Mouse (Mus musculus) ovary, adult 18-20 months (tissue): ENCODE results near the gene Stx8.

ENCODE experiments used
- DNase-seq: peaks from one replicate; pipeline ENCODE4 v3.0.0; 2022; ENCODE audit warnings: low spot score, mixed read lengths

The Stx8 gene

DNA sequence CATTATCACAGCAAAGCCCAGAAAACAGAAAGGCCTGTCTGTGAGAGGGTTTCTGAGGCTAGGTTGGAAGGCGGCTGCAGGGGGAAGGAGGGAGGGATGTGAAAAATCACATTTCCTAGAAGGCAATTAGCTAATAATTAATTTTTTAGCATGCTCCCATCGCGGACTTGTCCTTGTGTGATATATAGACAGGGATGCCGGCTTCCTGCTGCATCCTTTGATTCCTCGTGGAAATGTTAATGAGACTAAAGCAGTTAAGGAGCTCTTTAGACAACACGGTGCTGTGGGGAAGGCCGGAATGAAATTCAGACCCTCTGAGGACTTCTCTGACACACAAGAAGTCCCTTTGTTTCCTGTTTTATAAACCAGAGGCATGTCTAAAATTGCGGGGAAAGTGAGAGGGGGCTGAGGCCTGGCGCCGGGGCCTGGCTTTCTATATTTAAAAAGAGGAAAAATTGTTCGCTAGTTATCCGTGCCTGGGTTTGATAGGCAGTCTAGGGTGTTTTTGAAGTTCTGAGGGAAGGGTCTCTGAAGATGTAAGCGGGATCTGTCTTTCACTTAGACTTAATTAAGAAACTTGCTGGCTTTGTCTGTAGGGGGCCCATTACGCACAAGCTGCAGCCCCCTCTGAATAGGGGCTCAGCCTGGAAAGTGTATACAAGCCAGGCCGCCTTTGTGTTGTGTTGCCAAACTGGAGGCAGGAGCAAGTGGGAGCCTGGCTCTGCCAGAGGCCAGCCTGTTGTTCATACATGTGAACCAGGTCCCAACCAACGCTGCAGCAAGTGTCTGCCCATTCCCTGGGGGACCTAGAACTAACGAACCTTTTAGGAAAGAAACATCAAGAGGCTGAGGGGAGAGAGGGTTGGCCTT is 179.8 kb downstream of the Stx8 start:
- DNase-seq, result no peak

DNA sequence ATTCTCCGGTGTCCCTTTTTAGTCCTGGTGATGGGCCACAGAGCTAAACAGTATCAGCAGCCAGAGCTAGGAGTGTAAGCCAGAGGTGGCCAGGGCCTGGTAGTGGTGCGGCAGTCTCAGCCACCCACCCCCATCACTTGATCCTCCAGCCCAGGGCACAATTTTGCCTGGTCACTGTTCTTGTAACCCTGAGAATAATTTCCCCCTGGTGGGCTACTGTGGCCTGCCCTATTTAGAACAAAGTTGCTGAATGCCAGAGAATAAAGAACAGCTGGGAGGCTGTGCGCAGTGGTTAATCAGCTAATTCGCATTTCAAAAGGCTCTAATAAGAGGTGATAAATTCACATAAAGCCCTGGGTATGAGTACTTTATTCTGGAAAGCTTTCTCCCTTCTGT is 180.5 kb downstream of the Stx8 start:
- no peak for DNase-seq

DNA sequence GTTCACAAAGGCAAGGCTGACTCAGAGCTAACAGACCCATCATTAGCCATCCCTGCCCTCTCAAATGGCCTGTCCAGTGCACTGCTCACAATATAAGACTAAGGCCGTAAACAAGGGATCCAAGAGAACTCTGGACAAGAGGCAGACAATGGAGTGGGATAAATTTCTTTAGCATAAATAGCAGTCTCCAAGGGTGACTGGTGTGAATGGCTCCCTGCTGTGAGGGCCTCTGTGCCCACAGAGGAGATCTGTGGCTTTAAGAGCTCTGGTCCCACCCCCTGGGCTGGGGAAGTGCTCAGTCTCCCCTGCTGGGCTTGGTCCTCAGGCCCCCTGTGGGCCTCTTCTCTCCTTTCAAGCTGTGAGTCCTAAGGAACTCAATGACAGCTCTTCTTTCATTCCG is 184.9 kb downstream of the Stx8 start:
- DNase-seq, result no peak

DNA sequence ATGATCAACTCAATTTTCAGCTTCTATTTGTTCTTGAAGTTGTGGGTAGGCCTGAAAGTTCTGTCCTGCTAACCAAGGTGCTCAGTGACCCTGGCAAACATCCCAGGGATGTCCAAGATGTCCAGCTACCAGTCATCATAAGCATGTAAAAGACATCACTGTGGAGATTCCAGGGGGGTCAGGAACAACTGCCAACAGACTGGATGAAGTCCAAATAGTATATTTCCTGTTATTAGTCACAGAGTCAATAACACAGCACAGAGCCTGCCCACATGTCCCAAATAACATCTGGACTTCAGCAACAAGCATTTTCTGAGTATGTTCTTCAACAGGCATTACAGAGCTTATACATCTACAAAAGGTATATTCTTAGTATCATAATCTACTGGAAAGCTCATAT is 189.8 kb downstream of the Stx8 start:
- no peak for DNase-seq

DNA sequence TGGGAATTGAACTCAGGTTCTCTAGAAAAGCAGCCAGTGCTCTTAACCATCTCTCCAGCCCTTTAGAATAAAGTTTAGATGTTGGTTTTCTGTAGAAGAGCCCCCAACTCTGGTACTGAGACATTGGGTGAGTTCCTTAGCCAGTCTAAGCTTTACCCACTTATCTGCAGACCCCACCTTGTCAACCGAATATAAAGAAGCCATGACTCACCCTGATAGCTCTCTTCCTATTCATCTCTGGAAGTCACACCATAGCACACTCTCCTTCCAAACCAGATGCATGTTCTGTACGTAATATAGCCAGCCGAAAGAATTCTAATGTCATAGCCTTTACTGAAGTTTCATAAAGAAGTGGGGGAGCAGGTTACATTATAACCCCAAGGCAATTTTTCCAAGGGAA is 192.2 kb downstream of the Stx8 start:
- no peak for DNase-seq

DNA sequence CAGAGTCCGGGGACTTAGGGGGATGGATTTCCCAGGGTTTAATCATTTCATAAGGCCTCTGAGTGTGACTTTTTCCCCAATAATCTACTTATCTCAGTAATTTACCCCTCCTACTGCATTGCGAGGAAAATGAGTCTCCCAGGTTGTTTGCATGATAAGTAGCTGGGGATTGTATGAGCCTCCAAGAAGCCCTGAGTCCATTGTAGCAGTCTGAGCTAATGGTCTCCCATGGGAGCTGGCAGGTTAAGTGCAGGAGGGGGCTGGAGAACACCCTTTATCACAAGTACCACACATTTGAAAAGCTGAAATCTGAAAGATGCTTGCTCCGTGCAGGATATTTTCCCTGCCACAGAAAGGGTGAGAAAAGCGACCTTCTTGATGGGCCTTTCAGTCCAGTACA is 193.9 kb downstream of the Stx8 start:
- DNase-seq, result no peak

DNA sequence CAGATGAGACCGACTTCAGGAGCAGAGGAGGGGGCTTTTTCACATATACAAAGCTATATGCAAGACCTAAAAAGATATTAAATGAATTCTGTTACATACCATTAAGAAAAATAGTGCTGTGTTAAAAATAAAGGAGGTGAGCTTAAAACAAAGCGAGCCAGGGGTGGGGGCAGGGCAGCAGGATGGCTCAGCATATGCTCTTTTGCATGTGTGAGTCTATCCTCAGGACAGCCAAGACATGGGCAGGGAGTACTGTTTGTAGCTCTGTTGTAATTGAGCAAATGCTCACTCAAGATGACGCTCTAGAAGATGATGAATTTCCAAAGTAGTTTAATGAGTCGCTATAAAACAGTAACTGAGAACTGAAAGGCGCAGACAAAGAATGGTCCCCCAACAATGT is 198.4 kb downstream of the Stx8 start:
- DNase-seq, result no peak

DNA sequence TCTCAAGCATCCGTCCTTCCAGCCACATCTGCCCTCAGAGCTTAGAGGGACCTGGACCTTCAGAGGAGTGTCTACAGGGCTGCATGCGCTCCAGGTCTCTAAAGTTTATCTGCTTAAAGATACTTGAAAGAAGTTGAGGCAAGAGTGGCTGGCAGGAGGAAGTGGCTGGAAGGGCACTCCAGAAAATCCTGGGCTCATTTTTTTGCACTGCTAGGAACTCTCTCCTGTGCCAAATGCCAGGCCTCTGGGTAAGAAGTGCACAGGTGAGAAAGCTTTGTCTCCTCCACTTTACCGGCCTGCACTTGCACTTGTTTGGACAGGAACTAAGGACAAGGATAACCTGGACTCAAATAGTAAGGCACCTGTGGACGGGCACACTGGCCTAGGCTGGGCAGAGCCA is 202.4 kb downstream of the Stx8 start:
- no peak for DNase-seq

DNA sequence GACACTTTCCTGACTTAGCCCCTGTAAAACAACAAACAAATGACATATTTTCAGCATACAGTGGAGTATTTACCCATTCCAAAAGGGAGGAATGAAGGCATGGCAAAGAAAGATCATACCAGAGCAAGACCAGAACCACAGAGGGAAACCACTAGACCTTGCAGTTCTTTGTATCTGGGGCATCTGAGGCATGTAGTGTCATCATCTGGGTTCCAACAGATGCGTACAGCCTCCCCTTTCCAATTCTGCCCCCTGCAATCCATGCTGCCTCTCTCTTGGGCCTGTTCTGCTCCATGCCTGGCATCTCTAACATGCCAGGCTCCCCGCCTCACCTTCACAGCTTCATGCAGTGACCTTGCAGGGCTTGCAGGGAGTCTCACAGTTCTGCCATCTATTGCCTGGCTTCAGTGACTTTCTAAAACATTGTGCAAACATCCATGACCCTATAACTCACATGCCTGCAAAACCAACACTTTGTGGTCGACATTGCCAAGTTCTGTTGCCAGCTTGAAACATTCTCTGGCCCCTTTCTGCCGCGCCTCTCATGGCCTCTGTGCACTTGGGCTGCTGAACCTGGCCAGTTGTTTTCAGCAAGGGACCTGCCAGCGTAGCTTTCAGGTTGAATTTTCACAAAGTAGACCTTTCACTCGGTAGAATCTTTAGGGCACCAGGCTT is 206.1 kb downstream of the Stx8 start:
- DNase-seq, result no peak

DNA sequence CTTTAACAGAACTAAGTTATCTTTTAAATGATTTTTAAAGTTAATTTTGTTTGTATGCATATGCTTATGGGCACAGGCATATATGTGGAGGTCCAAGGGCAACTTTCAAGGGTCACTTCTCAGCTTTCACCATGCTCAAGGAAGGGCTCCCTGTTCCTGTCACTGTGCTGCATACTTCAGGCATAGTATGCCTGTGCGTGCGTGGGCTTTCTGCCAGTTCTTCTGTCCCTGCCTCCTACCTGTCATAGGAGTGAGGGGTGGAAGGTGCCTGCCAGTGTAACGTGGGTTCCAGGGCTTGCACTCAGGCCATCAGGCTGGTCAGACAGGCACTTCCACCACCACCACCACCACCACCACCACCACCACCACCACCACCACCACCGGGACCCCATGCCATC is 206.7 kb downstream of the Stx8 start:
- DNase-seq, result no peak

DNA sequence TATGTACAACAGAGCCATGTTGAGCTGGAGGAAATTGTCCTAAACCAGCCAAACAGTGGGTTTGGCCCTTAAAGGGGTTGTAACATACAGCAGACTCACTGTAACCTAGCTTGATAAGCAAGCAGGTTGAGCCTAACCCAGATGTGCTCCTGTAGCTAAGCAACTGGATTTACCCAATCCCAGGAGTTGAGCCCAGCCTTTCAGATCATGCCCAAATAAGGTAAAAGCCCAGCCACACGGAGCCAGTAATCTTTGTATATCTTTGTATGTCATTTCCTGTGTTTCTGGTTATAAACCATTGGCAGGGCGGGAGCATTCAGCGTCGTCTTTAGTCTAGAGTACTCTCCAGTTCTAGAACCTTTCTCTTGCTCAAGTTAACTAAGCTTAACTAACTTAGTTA is 210.6 kb downstream of the Stx8 start:
- no peak for DNase-seq

DNA sequence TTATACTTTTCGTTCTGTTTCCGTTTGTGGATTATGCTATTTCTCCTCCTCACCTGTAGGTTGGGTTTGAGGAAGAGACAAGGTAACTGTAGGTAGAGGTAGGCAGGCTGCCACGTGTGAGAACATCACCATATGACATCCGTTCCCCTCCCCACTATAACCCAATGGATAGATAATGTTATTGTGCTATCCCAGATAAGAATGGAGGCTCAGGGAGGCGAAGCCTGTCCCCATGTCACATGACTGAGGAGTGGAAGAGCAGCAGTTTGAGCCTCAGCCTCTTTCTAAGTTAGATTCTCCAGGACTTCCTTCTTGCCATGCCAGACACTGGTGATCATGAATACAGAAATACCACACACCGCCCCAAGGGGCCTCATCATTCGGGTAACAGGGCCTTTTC is 211.4 kb downstream of the Stx8 start:
- DNase-seq, result no peak

DNA sequence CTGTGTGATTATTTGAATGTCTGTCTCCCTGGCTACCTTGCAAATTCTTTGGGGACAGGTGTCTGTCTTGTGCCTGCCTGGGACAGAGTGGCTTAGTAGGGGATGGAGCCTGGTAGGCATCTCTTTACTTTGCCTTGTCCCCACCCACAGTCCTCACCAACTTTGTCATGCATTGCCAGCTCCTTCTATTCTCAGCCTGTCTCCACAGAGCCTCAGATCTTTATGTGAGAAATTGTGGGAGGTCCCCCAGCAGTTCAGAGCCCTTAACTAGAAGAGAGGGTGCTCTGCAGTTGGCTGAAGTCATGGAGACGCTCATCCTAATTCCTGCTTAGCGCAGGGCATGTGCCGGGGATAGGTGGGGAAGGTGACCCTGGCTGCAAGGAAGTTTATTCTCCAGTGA is 219.7 kb downstream of the Stx8 start:
- no peak for DNase-seq

DNA sequence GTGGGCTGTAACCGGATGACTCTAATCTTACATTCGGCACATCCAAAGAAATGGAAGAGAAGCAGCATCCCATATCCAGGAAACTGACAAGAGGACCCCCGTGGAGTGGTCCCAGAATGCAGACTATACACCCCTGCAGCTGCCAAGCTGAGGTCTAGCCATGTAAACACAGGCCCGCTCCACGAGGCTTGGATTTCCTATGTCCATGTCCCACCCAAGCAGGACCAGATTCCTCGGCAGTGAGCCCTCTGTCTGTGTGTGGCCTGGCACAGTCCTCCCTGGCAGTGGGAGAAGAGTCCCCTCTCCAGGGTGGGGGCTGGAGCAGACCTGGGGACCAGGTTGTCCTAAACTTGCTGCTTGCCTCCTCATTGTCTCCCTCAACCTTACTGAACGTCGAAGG is 221.2 kb downstream of the Stx8 start:
- no peak for DNase-seq

DNA sequence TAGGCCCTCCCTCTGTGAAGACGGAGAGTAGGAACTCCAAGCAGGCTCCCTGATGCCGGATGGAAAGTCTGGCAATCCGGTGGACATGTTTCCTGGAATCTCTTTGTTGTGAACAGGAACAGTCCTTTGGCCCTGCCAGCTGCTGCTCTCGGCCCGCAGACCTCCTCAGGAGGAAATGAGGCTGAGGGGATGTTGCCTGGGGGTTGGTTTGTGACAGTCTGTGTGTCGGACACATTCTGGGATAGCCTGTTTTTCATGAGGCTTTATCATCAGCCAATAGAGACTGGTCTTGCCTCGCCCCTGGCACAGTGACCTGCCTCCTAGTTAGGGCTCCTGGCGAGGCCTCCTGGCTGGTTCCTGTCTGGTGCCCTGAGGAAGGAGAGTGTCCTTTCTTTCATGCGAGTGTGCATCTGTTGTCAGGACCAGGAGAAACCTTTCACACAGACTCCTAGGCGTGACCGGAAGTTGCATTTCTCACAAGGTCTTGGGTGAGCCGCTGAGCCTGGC is 222.8 kb downstream of the Stx8 start:
- DNase-seq, result no peak

DNA sequence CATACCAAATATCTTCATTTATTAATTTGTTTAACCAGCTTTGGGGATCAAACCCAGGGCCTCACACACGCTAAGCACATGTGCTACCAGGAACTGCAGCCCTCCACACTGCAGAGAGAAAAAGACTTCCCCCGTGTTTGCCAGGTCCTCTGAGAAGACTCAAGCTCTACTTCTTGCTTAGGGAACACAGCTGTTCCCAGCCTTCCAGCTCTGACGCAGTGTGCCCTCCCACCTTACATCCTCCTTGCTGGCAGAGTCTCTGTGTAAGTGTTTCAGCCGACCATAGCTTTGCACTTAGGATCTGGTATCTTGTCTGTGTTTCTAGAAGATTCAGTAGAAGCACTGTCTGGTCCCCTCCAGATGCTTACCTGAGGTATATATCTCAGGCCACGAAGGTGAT is 224.9 kb downstream of the Stx8 start:
- no peak for DNase-seq

DNA sequence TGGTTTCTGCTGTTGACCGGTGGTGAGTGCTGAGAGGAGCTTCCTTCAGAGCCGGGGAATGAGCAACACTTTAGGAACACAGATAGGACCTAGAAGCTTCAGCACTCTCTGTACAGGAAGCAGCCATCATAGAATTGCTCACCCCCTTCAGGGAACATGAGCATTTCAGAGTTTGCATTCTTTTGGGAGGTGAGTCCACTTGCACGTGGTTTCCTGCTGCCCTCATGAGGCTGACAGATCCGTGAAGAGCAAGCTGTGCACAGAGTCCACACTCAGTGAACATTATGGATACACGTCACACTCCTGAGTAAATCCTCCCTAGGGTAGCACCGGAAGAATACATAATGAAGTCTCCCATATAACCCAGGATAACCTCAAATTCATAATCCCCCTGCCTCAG is 229.2 kb downstream of the Stx8 start:
- no peak for DNase-seq

DNA sequence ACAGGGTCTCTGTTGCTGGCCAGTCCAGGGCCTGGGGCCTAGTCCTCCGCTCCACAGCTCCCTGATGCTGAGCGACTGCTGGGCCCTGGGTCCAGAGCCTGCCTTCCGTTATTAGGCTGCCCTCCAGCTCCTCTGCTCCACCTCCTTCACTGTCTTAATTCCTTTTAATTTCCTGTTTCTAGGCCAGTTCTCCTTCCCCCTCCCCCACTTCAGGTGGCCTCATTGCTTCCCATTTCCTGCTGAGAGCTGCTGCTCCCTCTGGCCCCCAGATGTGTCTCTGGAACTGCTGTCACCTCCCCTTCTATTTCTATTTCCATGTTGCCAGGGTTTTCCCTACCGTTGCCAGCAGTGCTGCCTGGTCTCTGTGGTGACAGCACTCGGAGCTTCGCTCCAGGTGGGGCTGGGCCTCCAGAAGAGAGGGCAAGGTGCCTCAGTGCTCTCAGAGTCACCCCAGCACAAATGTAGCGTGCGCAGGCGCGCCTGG is 229.7 kb downstream of the Stx8 start:
- no peak for DNase-seq

DNA sequence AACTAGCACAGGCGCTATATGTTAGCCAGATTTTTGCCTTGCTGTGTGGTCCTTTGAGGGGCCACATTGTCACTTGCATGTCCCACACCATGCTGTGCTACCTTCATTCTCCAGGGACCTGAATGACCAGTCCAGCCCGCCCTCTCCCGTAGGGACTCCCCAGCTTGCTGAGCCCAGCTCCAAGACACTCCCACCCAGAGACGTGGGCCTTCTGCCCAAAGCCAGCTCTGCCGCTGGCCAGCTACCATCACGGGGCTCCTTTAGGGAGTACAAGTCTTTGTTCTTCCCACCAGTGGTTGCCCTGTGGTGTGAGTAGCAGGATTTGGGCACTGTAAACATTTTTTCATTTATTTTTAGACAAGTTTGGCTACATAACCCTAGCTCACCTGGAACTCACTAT is 230.6 kb downstream of the Stx8 start:
- no peak for DNase-seq

DNA sequence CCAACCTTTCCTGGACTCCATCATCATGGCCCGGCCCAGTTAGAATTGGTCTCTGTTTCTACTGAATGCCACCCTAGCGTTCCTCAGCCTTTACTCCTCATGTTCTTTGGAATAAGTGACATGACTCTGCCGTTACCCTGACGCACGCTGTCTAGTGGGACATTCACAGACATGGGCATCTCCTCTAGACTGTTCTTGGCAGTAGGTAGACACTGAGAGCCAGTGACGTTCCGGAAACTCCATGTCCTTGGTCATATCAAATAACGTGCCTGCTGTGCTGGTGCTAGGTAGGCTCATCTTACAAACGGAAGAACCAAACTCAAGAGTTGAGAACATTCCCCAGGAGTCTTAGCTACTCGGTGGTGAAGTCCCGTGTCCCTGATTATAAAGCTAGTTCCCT is 231.5 kb downstream of the Stx8 start:
- DNase-seq, result no peak

DNA sequence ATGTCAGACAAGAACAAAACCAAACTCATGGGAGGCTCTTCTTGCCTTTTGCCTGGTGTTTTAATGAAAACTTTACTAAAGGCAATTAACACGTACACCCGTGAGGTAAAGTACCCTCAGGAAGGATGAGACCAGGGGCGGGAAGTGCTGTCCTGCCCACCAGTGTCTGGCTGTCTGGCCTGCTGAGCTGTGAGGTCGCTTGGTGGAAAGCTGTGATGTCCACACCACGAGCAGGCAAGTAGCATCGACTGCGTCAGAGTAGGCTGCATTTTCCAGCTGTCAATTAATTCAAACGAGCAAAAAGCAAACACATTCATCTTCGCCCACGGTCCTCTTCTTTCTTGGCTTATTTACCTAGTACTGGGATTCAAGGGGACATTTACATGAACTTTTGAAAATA is 232.7 kb downstream of the Stx8 start:
- no peak for DNase-seq

DNA sequence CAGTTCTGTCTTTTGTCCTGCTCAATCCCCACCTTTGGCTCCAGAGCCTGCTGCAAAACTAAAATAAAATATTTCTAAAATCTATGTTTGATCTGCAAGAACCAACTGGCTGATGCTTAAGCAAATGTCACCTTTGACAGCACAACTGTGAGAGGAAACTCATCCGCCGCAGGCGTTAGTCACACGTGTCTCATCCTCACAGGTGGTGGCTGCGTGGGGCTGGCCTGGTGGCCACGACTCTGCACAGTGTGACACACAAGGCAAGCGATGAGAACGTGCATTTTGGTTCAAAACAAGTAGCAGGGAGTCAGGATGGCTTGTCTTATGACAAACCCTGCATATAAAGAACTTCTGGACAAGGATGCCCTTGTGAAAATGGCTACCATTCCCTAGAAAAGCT is 233.1 kb downstream of the Stx8 start:
- no peak for DNase-seq

DNA sequence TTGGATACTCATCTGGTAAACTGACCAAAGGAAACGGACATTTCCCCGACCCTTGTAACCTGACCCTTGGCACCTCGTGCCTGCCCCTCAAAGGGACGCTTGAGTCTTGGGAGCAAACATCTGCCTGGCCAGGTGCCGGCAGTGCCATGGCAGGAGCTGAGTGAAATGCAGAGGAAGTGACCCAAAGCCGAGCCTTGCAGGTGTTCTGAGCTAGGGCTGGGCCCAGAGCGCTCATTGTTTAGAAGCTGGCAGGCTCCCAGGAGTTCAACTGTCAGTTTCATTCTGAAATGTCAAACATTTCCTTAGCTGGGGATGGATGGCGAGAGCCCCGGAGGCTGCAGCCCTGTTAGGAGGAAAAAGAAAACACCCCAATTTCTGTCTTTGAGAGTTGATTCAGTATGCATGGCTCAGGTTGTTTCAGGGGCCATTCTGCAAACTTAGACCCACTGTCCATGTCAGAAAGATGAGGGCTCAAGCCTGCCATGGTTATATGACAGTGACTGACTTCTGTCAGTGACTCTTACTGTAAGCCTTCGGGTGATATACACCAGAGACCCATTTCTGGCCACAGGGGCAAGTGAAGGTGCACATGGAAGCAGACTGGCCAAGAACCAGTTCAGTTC is 233.9 kb downstream of the Stx8 start:
- DNase-seq, result no peak
